Mouse (Mus musculus): ENCODE measurements around the gene Spag9.

- TF ChIP-seq CTCF (IDR thresholded peaks at IDR 0.05; ENCODE audit: low read depth, low read length) (no peak), POLR2A (IDR thresholded peaks at IDR 0.05; ENCODE audit: borderline replicate concordance, low read depth, low read length) (no peak)
Measured at GRCm38 (mm10) chr11:94143336-94143735, 147.4 kb downstream of the Spag9 start.

Data from bone marrow macrophage, adult 2 months (primary cell).